24 mouse cellular contexts compared by ENCODE assay signal in the genomic region with DNA sequence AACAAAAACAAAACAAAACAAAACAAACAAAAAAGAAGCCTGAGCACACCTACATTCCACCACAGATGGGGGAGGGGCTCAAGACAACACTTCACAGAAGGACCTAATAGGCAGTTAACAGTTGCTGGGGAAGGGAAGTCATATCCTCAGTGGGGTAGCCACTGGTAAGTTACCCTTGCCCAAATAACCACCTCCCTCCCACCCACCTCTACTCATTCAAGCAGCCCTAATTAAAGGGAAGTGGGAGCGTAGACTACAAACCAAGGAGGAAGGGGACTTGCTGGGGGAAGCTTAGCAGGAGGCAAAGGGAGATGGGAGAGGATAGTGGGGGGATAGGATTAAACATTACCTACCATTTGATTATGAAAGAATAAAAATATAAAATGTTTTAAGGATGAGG.
"Had no signal": no experiment of that assay in that cellular context is flagged by ENCODE, and none has a peak within 500 bp of the region (broad histone marks: within the 10 kb centered on the region; RNA-seq: fewer than 3 reads in every experiment).

No protein-coding gene starts in this region.

- H3K27me3 ChIP-seq: heart, embryonic 13.5 days; heart, embryonic 15.5 days; hindbrain, embryonic 13.5 days; hindbrain, embryonic 15.5 days; limb, embryonic 13.5 days; limb, embryonic 15.5 days; liver, embryonic 12.5 days had no signal

- H3K27ac ChIP-seq: gastrocnemius, adult 2 months; heart, embryonic 13.5 days; heart, embryonic 15.5 days; hindbrain, embryonic 13.5 days; hindbrain, embryonic 15.5 days; hindbrain, postnatal 0 days; limb, embryonic 13.5 days; limb, embryonic 15.5 days; liver, embryonic 12.5 days; liver, embryonic 14.5 days had no signal

- H3K9ac ChIP-seq: heart, embryonic 13.5 days; heart, embryonic 15.5 days; hindbrain, embryonic 13.5 days; hindbrain, embryonic 15.5 days; limb, embryonic 13.5 days; limb, embryonic 15.5 days; liver, embryonic 12.5 days; liver, embryonic 14.5 days had no signal

- H3K4me1 ChIP-seq: heart, embryonic 13.5 days; heart, embryonic 15.5 days; hindbrain, embryonic 13.5 days; hindbrain, embryonic 15.5 days; limb, embryonic 13.5 days; limb, embryonic 15.5 days; liver, embryonic 12.5 days had no signal

- DNase-seq: gastrocnemius, adult 2 months; gastrocnemius, postnatal 10 days; gastrocnemius, postnatal 25 days; heart, adult 18-20 months; heart, postnatal 14 days; heart, postnatal 36 days; kidney, adult 18-20 months; kidney, adult 8-10 months; kidney, postnatal 14 days; kidney, postnatal 36 days; layer of hippocampus, adult 9-11 months; layer of hippocampus, postnatal 36 days; left cerebral cortex, postnatal 4 days had no signal

- H3K4me3 ChIP-seq: gastrocnemius, adult 2 months; heart, embryonic 13.5 days; heart, embryonic 15.5 days; hindbrain, embryonic 13.5 days; hindbrain, embryonic 15.5 days; limb, embryonic 13.5 days; limb, embryonic 15.5 days; liver, embryonic 12.5 days had no signal

- H3K4me2 ChIP-seq: heart, embryonic 11.5 days; heart, embryonic 13.5 days; heart, embryonic 15.5 days; hindbrain, embryonic 13.5 days; hindbrain, embryonic 15.5 days; limb, embryonic 13.5 days; limb, embryonic 15.5 days; liver, embryonic 12.5 days had no signal

- H3K9me3 ChIP-seq: heart, embryonic 13.5 days; heart, embryonic 15.5 days; hindbrain, embryonic 13.5 days; hindbrain, embryonic 15.5 days; limb, embryonic 13.5 days; limb, embryonic 15.5 days; liver, embryonic 12.5 days had no signal

- ATAC-seq: hindbrain, postnatal 0 days; intestine, embryonic 16.5 days; liver, embryonic 12.5 days had no signal
